Mouse (Mus musculus): ENCODE results near the gene Tnrc6b.

DNA sequence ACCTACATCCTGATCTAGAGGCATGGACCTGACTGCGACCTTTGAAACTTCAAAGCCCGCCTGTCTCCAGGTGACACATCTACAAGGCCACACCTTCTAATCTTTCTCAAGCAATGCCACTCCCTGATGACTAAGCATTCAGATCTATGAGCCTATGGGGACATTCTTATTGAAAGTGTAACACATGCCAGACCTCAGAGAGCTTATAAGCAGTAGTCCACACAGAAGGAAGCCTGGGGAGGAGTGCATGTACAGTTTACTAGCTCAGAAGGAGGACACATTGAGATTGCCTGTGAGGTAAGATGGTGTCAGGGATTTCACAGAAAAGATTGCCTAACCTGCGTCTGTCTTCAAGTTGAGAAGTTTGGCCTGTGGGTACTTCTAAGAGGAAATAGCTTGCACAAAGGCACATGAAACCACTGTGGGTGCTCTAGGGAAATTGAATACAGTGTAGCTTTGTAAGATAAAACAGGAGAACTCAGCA is 31.9 kb downstream of the Tnrc6b start:
- TF ChIP-seq USF1 (IDR thresholded peaks at IDR 0.05; ENCODE audit: low read depth) (no peak), CTCF (IDR thresholded peaks at IDR 0.05; ENCODE audit: control insufficient read depth, insufficient read depth, insufficient read length) (no peak)
